Mouse (Mus musculus): ENCODE results near the gene Elob. TPM values are rescaled to one million over a fixed set of nuclear protein-coding genes. Genes with fewer than 3 reads are reported as not detected.

Gene Elob
- polyA plus RNA-seq, 1 experiment = 774 TPM

GRCm38 (mm10) chr17:23823614-23824013 lies 5.3 kb downstream of the Elob start:
- no peak for DNase-seq (ENCODE audit: low read depth)

- DNase-seq (ENCODE audit: low read depth) = no peak
Observed at GRCm38 (mm10) chr17:23823018-23823417, 5.9 kb downstream of the Elob start.

DNA sequence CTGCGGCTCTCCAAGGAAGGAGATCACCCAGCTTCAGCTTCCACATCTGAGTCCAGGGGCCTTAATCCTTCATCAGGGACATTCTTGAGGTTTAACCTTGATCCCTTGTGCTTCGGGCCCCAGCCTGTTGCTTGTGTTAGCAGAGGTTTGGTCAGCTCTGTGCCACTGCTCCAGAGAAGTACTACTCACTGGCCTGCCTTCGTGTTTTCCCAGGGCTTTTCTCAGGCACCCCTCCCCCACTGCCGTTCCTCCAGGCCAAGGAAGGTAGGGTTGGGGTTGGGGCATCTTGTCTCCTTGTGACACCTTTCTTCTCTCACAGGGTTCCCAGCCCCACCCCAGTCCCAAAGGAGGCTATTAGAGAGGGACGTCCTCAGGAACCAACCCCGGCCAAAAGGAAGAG lies 6.8 kb downstream of the Elob start:
- no peak for DNase-seq (ENCODE audit: low read depth)

- no peak for DNase-seq (ENCODE audit: low read depth)
Observed at GRCm38 (mm10) chr17:23820731-23821130, 8.2 kb downstream of the Elob start.

- no peak for DNase-seq (ENCODE audit: low read depth)
Observed at GRCm38 (mm10) chr17:23819235-23819634, 9.7 kb downstream of the Elob start.

GRCm38 (mm10) chr17:23818579-23818978 lies 10.4 kb downstream of the Elob start:
- DNase-seq (ENCODE audit: low read depth) = no peak

- DNase-seq (ENCODE audit: low read depth) = no peak
Observed at GRCm38 (mm10) chr17:23815641-23816040, 13.3 kb downstream of the Elob start.

GRCm38 (mm10) chr17:23807918-23808317 lies 21.0 kb downstream of the Elob start:
- DNase-seq (ENCODE audit: low read depth) = no peak

DNA sequence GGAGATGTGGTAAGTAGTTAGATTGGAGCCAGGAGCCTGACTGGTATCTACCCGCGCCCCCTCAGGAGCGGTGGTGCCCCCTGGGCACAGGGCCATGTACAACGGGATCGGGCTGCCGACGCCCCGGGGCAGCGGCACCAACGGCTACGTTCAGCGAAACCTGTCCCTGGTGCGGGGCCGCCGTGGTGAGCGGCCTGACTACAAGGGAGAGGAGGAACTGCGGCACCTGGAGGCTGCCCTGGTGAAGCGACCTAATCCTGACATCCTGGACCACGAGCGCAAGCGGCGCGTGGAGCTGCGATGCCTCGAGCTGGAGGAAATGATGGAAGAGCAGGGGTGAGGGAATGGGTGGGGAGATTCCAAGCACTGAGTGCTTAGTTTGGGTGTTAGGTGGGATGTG lies 22.1 kb downstream of the Elob start:
- DNase-seq (ENCODE audit: low read depth) = no peak

DNA sequence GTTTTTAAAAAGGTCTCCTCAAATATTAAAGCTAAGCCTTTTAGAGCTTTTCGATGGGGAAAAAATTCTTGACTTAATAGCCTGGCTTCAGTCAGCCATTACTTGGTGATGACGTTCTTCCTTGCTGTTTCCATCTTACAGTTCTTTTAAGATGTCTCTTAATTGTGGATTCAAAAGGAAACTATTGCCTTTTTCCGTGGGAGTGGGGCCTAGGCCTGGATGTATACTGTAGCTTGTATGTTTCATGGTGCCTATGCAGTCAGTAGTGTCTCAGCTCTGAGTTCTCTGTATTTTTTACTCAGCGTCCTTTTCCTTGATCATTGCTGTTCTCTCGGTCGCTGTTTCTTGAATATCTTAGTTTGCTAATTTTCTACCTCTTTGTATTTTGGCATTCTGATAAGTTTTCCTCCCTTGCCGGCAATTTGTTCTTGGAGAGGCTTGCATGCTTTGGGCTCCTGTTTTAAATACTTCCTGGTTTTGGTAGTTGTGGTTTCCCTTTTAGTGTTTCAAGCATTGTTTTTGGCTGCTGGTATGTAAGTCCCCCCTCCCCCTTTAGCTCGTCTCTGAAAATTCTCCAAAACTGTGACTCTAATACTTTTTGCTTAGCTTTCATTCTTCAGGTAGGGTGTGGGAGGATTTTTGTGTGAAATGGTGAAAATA lies 24.4 kb downstream of the Elob start:
- no peak for DNase-seq (ENCODE audit: low read depth)

- no peak for DNase-seq (ENCODE audit: low read depth)
Observed at GRCm38 (mm10) chr17:23803366-23804041, 25.4 kb downstream of the Elob start.

DNA sequence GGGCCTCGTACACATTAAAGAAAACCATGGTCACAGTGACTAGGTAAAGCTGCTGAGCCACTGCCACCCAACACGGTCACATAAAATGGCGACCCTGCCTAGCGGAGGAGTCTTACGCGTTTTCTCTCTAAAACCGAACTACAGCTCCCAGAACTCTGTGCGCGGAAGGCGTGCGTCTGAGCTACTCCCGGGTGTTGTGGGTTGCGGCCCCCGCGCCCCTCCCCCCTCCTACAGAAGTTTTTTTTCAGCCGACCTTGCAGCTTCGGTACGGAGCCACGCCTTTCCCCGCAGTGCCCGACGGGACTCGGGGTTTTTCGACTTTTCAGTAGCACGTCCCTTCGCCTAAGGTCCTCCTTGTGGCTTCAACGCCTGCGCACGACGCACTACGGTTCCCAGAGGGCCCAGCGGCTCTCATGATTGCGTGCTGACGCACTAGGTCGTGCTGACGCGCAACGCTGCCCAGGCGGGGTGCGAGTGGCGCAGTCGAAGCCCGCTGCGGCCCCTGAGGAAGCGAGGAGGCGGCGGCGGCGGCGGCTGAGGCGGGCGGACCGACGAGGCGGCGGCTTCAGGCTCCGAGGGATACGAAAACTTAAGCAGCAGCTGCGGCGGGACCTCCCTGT lies 26.1 kb downstream of the Elob start:
- DNase-seq (ENCODE audit: low read depth) = peak; percentile 91

DNA sequence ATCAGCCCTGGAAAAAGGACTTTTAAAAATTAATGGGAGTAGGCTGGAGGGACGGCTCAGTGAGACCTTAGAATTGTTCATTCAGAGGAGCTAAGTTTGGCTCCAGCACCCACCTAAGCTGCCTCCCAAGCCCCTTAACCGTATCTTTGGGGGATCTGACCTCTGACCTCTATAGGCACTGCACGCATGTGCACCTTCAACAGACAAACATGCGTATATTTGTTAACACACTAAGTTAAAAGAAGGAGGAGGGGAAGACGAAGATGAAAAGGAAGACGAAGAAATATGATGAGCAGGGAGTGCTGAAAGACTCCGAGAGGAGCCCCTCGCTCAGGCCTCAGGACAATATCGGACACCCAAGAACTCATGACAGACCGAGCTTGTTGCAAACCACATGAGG lies 27.3 kb downstream of the Elob start:
- no peak for DNase-seq (ENCODE audit: low read depth)

DNA sequence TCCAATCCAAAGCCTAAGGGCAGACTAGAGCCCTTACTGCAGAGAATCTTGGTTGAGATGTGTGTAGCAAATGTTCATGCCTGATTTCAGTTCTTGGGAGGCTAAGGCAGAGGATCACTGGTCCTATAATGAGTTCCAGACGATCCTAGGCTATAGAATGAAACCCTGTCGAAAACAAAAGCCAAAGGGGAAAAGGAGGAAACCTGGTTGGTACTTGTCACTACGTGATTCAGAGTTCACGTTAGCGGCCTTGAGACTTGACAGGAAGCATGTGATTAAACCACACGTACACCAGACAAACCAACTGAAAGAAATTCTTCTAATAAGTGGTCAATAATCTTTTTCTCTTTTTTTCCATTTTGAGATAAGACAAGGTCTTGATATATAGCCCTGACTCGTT lies 31.6 kb downstream of the Elob start:
- DNase-seq (ENCODE audit: low read depth) = no peak

GRCm38 (mm10) chr17:23795323-23795722 lies 33.6 kb downstream of the Elob start:
- no peak for DNase-seq (ENCODE audit: low read depth)

DNA sequence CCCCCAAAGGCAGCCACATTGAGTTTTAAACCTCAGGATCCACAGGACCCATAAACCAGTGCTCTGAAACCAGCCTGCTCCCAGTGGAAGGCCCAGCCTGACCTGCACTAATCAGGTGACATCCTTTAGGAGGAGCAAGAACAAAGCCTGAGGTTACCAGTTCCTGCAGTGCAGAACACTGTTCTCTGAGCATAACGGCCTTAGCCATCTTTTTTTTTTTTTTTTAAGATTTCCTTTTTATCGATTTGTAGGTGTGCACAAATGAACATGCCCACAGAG lies 37.9 kb downstream of the Elob start:
- DNase-seq (ENCODE audit: low read depth) = no peak

DNA sequence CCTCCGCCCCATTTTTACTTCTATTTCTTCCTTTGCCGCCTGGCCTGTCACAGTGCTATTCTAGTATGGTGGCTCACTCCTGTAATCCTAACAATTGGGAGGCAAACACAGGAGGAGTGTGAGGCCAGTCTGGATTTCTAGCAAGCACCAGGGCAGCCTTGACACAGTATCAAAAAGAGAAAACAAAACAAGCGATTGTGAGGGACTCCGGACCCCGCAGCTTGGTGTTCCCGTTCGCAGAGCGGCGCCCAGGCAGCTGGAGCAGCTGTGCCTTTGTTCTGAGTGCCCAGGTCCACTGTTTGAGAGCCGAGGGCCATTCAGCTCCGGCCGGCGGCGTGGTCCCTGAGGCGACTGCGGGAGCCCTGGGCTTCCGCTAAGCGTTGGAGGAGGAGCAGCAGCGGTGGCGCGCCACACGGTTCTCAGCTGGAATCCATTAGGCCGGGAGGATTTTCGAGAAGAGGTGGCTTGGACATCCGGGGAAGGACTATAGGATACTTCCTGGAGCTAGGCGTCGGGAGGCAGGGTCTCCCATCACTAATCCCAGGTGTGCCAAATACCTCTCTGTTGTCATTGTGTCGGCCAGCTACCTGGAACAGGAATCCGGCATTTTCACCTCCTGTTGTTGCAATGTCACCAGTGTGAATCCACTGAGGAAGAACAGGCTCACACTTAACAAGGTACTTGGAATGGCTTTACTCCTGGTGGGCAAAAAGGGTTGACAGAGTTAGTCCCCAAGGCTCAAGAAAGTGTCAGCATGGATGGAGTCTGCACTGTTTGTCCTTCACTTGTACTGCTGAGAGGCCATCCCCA lies 38.5 kb downstream of the Elob start, which contains the start of gene Srrm2:
TSS of gene Srrm2 (plus strand) at position 264 of the 810 bp plus-strand sequence.
- DNase-seq (ENCODE audit: low read depth) = no peak

DNA sequence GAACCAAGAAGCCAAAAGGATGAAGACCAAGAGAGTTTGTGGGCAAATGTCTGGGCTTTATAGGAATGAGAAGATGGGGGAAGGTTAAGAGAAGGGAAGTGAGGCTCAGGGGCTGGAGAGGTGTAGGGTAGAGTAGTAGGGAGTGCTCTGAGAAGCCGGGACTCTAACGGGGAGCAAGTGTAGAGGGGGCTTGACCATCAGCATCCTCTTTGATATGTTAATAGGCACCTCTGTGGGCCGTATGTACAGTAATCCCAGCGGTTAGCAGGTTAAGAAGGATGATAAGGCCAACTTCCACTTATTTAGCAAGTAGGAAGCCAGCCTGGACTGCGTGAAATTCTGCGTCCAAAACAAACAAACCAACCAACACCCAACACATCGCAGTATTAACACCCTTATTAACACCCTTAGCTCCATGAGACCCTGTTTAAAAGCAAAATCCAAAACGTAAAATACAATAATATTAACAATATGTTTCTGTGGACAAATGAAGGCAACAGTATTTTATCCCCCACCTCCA lies 39.1 kb downstream of the Elob start:
- DNase-seq (ENCODE audit: low read depth) = no peak

DNA sequence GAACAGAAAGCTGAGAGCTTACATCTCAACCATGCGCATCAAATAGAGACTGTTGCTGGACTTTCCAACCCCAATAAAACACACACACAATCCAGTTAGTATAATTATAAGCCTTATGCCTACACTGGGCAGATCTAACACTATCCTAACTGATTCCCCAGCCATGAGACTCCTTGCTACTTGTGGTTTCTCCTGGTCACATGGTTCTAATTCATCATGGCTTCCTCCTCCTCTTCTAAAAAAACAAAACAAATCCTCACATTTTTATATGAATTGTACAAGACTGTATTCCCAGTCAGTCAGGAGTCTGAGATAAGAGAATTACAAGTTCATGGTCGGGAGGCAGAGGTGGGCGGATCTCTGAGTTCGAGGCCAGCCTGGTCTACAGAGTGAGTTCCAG lies 40.0 kb downstream of the Elob start:
- no peak for DNase-seq (ENCODE audit: low read depth)

DNA sequence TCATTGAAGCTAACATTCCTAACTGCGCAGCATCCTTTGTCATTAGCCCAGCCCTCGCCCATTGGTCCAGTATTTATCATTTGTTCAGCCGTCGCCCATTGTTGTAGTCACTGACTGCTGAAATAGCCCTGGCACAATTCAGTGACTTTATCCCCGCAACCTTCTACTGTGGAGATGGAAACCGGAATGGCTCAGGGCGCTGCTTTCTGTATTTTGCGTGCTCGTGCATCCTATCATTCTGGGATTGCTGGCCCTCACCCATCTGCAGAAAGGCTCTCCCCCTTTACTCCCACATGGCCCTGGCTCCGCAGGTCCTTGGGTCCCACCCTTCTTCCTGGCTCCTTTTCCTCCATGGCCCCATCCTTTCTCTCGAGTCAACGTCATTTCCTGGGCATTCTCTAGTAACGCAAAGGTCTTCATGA lies 42.4 kb downstream of the Elob start:
- DNase-seq (ENCODE audit: low read depth) = no peak

- no peak for DNase-seq (ENCODE audit: low read depth)
Observed at GRCm38 (mm10) chr17:23785561-23786471, 43.1 kb downstream of the Elob start, which contains the start of gene Flywch2. Flywch2 (minus strand) TSS chr17:23786081.

Data from gonadal fat pad, adult 2 months (tissue).